Mouse (Mus musculus): ENCODE results near the gene Olfr691. TPM values are rescaled to one million over a fixed set of nuclear protein-coding genes. Genes with fewer than 3 reads are reported as not detected.

Olfr691 gene
- polyA plus RNA-seq, 1 experiment from 2014 or later = 0.11 TPM

DNA sequence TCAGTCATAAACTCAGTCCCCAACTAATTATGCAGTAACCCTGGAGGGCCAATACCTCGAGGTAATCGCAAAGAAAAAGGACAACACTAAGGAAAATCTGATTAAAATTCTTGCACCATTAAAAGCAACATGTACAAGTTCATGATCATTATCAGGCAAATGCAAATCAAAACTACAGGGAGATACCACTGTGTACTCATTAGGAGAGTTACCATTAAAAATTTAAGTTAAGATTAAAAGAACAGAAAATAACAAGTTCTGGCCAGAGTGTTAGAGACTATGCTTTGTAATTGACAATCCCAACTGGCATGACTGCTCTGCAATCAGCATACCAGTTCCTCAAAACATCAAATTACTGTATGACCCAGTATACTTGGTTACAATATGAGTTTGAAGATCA is 682 bp upstream of the Olfr691 start:
- Histone ChIP-seq H3K4me1 (no peaks in the 10 kb centered on the region), H3K4me3 (no peak overlapping the region), H3K9me3 (no peaks in the 10 kb centered on the region), H3K27me3 (ENCODE audit: poor library complexity, severe bottlenecking) (no peaks in the 10 kb centered on the region), H3K36me3 (replicated peaks) (no peaks in the 10 kb centered on the region), H3K27ac (no peak overlapping the region)
- 82% methylated on average over 2 of the region's 2 CpGs for WGBS
- DNase-seq (ENCODE audit: extremely low spot score, low spot score) = no peak

DNA sequence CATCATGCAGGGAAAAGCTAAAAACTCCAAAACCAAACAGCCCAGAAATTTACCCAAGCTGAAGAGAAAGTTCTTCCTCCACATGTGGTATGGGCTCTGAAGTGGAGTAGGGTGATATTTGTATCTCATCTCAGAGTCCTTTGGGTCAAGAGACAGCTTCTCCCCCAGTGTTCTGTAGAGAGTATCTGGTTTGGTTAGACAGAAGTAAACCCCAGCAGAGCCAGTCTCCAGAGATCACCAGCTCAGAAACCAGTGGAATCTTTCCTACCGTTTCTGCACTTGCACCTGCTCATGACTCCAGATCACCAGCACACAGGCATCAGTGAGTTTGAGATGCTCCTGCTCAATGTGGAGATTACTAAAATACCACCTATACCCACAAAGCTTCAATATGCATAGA is 8.1 kb downstream of the Olfr691 start, which contains the start of gene Olfr690:
Olfr690 (minus strand) TSS at position 101 of the 400 bp plus-strand sequence.
- WGBS = 91% methylated on average over 1 of the region's 1 CpGs
- Histone ChIP-seq H3K4me3 (no peak within 1 kb of the TSS), H3K27me3 (ENCODE audit: poor library complexity, severe bottlenecking) (no peaks in the 10 kb centered on the region), H3K9me3 (no peaks in the 10 kb centered on the region), H3K36me3 (replicated peaks) (no peaks in the 10 kb centered on the region), H3K27ac (no peak within 1 kb of the TSS), H3K4me1 (no peaks in the 10 kb centered on the region)
- no peak for DNase-seq (ENCODE audit: extremely low spot score, low spot score)

DNA sequence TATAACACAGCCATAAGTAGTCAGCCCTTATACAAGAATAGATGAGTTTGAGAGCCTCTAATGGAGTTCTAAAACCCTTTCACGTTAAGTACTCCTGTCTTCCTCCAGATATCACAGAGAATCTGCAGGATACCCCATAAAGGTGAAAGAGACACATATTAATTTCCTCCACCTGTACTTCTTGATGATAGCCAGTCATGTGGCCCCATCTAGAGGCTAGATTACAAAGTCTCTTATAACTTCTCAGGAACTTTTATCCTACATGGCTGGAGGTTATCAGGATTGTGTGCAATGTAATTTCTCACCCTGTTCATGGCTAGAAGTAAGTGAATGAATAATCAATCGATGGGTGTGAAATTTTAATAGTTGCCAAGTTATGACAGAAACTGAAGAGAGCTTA is 16.8 kb downstream of the Olfr691 start:
- Histone ChIP-seq H3K4me3 (no peak overlapping the region), H3K36me3 (replicated peaks) (no peaks in the 10 kb centered on the region), H3K27ac (no peak overlapping the region), H3K27me3 (ENCODE audit: poor library complexity, severe bottlenecking) (no peaks in the 10 kb centered on the region), H3K9me3 (no peaks in the 10 kb centered on the region), H3K4me1 (no peaks in the 10 kb centered on the region)
- 74% methylated on average over 2 of the region's 2 CpGs for WGBS
- DNase-seq (ENCODE audit: extremely low spot score, low spot score) = no peak

DNA sequence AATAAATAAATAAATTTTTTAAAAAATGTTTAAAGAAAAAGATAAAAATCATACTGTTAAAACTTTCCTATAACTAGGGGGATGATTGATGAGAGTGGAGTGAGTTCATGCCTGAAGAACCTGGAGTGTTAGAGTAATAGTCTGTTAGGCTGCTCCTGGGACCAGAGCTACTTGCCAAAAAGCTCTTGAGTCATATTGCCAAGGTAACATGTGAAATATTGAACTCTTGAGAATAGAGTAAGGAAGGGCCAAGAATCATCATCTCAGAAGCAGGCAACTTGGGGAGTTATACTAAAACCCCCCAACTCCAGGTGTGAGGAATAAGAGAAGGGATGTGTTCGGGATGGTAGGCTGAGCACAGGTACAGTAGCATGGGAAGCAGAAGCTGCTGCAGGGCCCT is 31.2 kb downstream of the Olfr691 start, which contains the start of gene Olfr689:
Olfr689 (plus strand) TSS at position 301 of the 400 bp plus-strand sequence.
- Histone ChIP-seq H3K9me3 (no peaks in the 10 kb centered on the region), H3K27ac (no peak within 1 kb of the TSS), H3K27me3 (ENCODE audit: poor library complexity, severe bottlenecking) (no peaks in the 10 kb centered on the region), H3K4me1 (no peaks in the 10 kb centered on the region), H3K36me3 (replicated peaks) (no peaks in the 10 kb centered on the region), H3K4me3 (no peak within 1 kb of the TSS)
- no peak for DNase-seq (ENCODE audit: extremely low spot score, low spot score)
- 79% methylated on average over 1 of the region's 1 CpGs for WGBS

DNA sequence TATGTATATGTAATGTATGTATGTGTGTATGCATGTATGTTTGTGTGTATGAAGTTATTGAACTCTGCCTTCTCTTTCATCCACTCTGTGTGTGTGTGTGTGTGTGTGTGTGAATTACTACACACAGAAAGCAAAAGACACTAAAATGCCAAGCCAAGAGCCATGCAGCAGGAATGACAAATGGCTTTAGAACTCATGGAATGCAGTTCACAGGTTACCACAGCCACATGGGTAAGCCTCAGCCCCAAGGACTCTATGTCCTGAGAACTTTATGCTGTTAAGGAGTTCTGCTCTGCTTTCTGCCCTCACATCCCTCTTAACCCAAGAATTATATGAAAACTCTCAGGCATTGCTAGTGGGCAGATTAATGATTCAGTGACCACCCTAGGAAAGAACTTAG is 52.0 kb downstream of the Olfr691 start:
- H3K27me3 ChIP-seq (ENCODE audit: poor library complexity, severe bottlenecking) = no peaks in the 10 kb centered on the region
- H3K27ac ChIP-seq = no peak overlapping the region
- H3K4me3 ChIP-seq = no peak overlapping the region
- no peak for DNase-seq (ENCODE audit: extremely low spot score, low spot score)
- no peaks in the 10 kb centered on the region for H3K36me3 ChIP-seq (replicated peaks)
- H3K4me1 ChIP-seq = no peaks in the 10 kb centered on the region
- no peaks in the 10 kb centered on the region for H3K9me3 ChIP-seq

DNA sequence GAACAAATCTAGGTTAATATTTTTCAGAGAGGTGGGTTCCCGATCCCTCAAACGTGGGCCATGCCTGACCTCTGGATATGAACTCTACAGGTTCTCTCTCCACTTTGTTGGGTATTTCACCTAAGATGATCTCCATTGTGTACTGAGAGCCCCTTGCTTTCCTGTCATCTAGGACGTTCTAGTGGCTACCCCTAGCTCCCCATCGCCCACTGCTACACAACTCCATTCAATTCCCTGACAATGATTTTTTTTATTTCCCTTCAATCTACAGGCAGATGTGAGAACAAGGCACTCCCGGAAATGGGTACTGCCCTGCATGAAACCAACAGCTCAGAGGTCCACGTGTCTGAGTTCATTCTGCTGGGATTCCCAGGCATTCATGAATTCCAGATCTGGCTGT is 54.3 kb downstream of the Olfr691 start, which contains the start of gene Olfr688:
Olfr688 (plus strand) TSS at position 301 of the 400 bp plus-strand sequence.
- Histone ChIP-seq H3K4me3 (no peak within 1 kb of the TSS), H3K27me3 (ENCODE audit: poor library complexity, severe bottlenecking) (no peaks in the 10 kb centered on the region), H3K36me3 (replicated peaks) (no peaks in the 10 kb centered on the region), H3K9me3 (no peaks in the 10 kb centered on the region), H3K27ac (no peak within 1 kb of the TSS), H3K4me1 (peaks cover 2% of the 10 kb centered on the region)
- no peak for DNase-seq (ENCODE audit: extremely low spot score, low spot score)
- 79% methylated on average over 6 of the region's 6 CpGs for WGBS

Other genes with a start within 250 kb of the Olfr691 start
- gene Olfr680-ps1, start 249.5 kb downstream of the Olfr691 start, polyA plus RNA-seq (2016; fragmentation: Nextera tagmentation; extraction: Ambion mirVana) = not detected in 2 replicates
- not detected in 2 replicates for gene Olfr681, start 225.4 kb downstream of the Olfr691 start, polyA plus RNA-seq (2016; fragmentation: Nextera tagmentation; extraction: Ambion mirVana)
- not detected in 2 replicates for gene Olfr683, start 195.3 kb downstream of the Olfr691 start, polyA plus RNA-seq (2016; fragmentation: Nextera tagmentation; extraction: Ambion mirVana)
- not detected in 2 replicates for gene Olfr684, start 178.6 kb downstream of the Olfr691 start, polyA plus RNA-seq (2016; fragmentation: Nextera tagmentation; extraction: Ambion mirVana)
- gene Olfr685, start 156.3 kb downstream of the Olfr691 start, polyA plus RNA-seq (2016; fragmentation: Nextera tagmentation; extraction: Ambion mirVana) = not detected in 2 replicates
- gene Olfr686, start 134.8 kb downstream of the Olfr691 start, polyA plus RNA-seq (2016; fragmentation: Nextera tagmentation; extraction: Ambion mirVana) = not detected in 2 replicates
- gene Olfr688, start 54.2 kb downstream of the Olfr691 start, polyA plus RNA-seq (2016; fragmentation: Nextera tagmentation; extraction: Ambion mirVana) = not detected in 2 replicates
- not detected in 2 replicates for gene Olfr689, start 31.1 kb downstream of the Olfr691 start, polyA plus RNA-seq (2016; fragmentation: Nextera tagmentation; extraction: Ambion mirVana)
- gene Olfr690, start 8.2 kb downstream of the Olfr691 start, polyA plus RNA-seq (2016; fragmentation: Nextera tagmentation; extraction: Ambion mirVana) = not detected in 2 replicates
- not detected in 2 replicates for gene Olfr692, start 26.0 kb upstream of the Olfr691 start, polyA plus RNA-seq (2016; fragmentation: Nextera tagmentation; extraction: Ambion mirVana)
- gene Gm5901, start 32.8 kb upstream of the Olfr691 start, polyA plus RNA-seq (2016; fragmentation: Nextera tagmentation; extraction: Ambion mirVana) = not detected in 2 replicates
- gene Fam160a2, start 57.8 kb upstream of the Olfr691 start, polyA plus RNA-seq (2016; fragmentation: Nextera tagmentation; extraction: Ambion mirVana) = 45.0 and 47.5 TPM in 2 replicates
- 0.06 and 0.09 TPM in 2 replicates for gene Cnga4, start 62.3 kb upstream of the Olfr691 start, polyA plus RNA-seq (2016; fragmentation: Nextera tagmentation; extraction: Ambion mirVana)
- 0.53 and 0.69 TPM in 2 replicates for gene Cckbr, start 83.5 kb upstream of the Olfr691 start, polyA plus RNA-seq (2016; fragmentation: Nextera tagmentation; extraction: Ambion mirVana)
- 16.9 and 17.8 TPM in 2 replicates for gene Cavin3, start 140.0 kb upstream of the Olfr691 start, polyA plus RNA-seq (2016; fragmentation: Nextera tagmentation; extraction: Ambion mirVana)
- 29.0 and 29.7 TPM in 2 replicates for gene Smpd1, start 212.1 kb upstream of the Olfr691 start, polyA plus RNA-seq (2016; fragmentation: Nextera tagmentation; extraction: Ambion mirVana)
- 105 and 106 TPM in 2 replicates for gene Apbb1, start 239.4 kb upstream of the Olfr691 start, polyA plus RNA-seq (2016; fragmentation: Nextera tagmentation; extraction: Ambion mirVana)

Measured in forebrain, embryonic 10.5 days (tissue).